Mouse (Mus musculus) stomach, postnatal 0 days (tissue): Measurements from ENCODE around the gene Ehd2.

Experiments
- CTCF ChIP-seq: IDR thresholded peaks from 2 replicates; pipeline ENCODE4 v1.5.1; 2016; ENCODE audit warnings: antibody characterized with exemption, low read depth, mild to moderate bottlenecking, moderate library complexity
- EP300 ChIP-seq: optimal IDR thresholded peaks from 2 replicates; pipeline ENCODE3; 2016; ENCODE audit warnings: antibody characterized with exemption

DNA sequence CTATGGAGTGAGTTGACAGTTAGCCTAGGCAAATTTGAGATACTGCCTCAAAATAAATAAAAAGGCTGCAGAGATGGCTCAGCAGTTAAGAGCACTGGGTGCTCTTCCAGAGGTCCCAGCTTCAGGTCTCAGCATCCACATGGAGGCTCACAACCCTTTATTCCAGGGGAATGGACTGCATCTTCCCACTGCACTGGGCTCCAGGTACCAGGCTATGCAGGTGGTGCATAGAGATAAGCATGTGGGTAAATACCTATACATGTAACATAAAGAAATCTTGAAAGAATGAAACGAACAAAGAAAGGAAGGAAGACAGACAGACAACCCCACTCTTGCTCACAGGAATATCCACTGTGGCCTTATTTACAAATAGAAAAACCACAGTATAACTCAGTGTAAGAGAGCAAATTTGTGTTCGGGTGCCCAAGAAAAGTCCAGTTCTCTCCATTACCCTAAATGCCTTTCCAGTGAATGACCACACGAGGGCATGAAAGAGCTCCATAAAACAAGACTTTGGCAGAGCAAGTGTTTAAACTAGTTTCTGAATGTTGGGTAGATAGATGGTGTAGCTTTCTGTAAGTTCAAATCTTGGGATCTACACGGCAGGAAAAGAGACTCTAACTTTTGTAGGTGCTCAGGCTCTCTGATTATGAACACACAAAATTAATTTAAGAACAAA is 15.5 kb upstream of the Ehd2 start:
- TF ChIP-seq CTCF (peak; percentile 90), EP300 (no peak)
